Mouse (Mus musculus) liver, adult 2 months (tissue): Measurements from ENCODE around the gene Mast1.

Experiments used
- CTCF ChIP-seq: fragments of 200-500 bp; IDR thresholded peaks from 2 replicates; pipeline ENCODE4 v1.5.1; 2011; ENCODE audit warnings: low read depth, low read length, control low read depth
- POLR2A ChIP-seq: fragments of 200-500 bp; IDR thresholded peaks from 2 replicates; pipeline ENCODE4 v1.6.1; 2011; ENCODE audit warnings: low read length, control low read depth; ENCODE audit not compliant: insufficient read depth; ENCODE audit errors: extremely low read depth

GRCm38 (mm10) chr8:84911854-84912253 lies 25.3 kb downstream of the Mast1 start:
- TF ChIP-seq CTCF (no peak), POLR2A (no peak)
